Mouse (Mus musculus) gastrocnemius, postnatal 25 days (tissue): ENCODE data around the gene D430042O09Rik. TPM values are rescaled to one million over a fixed set of nuclear protein-coding genes. Genes with fewer than 3 reads are reported as not detected.

ENCODE experiments used
- DNase-seq: peaks from one replicate; pipeline ENCODE4 v3.0.0; 2022
- total RNA-seq, 2 experiments: library from RNA; stranded (reverse); gene quantifications; 1 replicate in 1 of 2; 2 replicates in 1 of 2; pipeline ENCODE4 v1.2.3; 2021

Gene D430042O09Rik
- total RNA-seq, 2 experiments from 2014 or later = 4.7 to 9.0 TPM

- no peak for DNase-seq
Measured at GRCm38 (mm10) chr7:125740521-125740920, 32.8 kb downstream of the D430042O09Rik start.

DNA sequence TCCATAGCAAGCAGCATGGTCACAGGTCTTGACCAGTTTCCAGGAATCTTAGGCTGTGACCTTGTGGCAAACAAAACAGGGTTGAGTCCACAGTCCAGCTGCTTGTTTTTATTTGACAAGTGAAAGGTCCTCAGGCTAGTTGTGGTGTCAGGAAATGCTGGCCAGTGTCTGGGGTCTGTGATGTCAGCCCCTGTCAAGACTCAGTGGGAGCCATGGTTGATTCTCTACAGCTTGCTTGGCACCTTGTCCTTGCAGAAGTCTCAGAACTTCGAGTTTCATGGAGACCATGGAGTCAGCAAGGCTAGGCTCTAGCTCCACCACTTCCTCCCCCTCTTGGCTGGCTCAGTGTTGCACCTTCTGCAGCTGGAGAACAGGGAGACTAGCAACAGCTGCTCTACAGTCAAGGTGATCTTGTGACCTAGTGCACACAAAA, 33.6 kb downstream of the D430042O09Rik start:
- DNase-seq = no peak

DNA sequence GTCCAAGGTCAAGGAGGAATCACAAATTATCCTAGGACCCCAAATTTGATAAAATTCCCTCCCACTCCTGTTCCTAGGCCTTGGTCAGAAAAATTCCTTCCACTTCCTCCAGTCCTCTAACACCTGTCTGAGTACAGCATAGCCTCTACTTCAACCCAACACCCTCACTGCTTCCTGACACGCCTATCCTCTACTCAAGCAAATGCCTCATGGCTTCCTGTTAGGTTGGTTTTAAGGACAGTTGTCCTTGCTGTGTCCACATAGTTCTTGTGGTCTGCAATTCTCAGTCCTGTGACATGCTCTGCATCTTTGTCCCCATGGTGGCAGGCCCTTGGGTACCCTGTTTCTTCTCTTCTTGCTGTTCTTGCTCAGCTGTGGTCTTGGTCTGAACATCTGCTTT, 37.1 kb downstream of the D430042O09Rik start:
- DNase-seq = no peak

DNA sequence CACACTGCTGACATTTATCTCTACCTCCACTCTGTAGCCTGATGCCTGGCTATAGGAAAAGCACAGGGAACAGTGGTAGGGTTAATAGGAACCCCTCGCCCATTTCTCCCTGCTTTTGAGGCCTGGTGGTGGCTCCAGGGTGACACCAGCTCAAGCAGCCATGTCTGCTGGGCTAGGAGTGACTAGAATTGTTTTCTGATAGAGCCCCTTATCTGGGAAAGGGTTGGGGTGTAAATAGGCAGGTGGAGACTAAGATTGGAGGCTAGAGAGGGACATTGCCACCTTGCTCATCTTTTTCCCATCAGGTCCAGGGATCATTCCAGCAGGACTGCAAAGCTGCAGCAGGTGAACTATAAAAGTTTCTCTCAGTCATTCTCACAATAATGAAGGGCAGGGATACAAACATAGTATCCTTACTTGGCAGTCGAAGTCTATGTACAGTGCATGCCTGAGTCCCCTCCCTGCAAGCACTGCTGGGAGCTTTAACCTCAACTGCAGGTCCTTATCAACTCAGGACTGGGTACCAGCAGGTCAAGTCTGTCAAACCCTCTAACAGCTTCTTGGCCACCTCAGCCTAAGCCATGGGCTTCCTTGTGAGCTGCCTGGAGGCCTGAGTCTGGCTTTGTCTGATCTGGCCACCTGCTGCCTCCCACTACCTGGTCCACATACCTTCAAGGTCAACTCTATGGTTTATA, 39.1 kb downstream of the D430042O09Rik start:
- DNase-seq = no peak

GRCm38 (mm10) chr7:125747316-125747690, 39.6 kb downstream of the D430042O09Rik start:
- no peak for DNase-seq

DNA sequence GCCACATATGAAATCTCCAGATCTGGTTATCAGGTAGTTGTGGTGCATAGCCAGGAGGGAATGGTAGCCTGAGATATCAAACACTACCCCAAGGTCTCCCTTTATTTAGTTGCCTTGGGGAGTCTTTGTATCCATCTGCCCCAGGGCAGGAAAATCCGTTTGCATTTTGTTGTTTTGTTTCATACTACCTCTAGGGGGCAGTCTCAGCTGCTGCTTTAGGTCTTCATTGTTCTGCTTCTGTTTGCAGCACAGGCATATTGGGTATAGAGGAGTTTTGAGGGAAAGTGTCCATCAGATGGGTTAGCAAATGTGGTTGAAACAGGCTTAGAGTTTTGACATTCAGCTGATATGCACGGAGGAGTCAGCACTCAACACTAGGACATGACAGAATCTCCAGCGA, 40.5 kb downstream of the D430042O09Rik start:
- no peak for DNase-seq

- no peak for DNase-seq
Measured at GRCm38 (mm10) chr7:125752699-125753325, 45.1 kb downstream of the D430042O09Rik start.

GRCm38 (mm10) chr7:125753326-125753715, 45.6 kb downstream of the D430042O09Rik start:
- DNase-seq = no peak

- DNase-seq = no peak
Measured at GRCm38 (mm10) chr7:125756806-125757205, 49.1 kb downstream of the D430042O09Rik start.

DNA sequence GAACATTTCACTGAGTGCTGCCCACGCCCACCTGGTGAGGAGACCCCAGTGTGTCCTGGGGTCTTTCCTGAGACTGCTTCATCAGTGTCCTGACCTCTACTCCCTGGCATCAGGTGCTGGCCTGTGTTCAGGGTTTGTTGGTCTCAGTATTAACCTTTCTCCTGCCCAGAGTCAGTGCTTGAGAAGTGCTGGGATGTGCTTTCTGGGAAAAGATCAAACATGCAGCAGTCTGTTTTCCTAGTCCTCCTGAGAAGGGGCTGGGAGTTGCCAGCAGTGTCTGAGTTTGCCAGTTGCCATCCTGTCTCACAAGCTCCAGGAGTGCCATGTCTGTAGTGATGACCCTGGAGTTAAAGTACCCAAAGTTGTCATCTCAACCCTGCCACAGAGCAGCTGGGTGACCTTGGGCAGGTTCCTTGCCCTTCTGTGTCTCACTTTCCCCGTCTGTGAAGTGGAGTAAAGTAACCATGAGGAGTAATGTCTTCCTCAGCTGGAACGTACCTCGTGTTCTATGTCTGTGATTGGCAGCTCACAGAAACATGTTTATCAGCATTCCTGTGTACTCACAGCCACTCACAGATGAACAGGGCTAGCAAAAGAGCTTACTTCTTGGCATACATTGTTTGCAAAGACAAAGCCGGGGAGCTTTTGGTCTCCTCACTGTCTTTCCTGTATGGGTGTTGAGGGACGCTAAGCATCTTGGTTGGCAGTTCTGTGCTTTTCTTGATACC, 50.4 kb downstream of the D430042O09Rik start:
- DNase-seq = no peak

DNA sequence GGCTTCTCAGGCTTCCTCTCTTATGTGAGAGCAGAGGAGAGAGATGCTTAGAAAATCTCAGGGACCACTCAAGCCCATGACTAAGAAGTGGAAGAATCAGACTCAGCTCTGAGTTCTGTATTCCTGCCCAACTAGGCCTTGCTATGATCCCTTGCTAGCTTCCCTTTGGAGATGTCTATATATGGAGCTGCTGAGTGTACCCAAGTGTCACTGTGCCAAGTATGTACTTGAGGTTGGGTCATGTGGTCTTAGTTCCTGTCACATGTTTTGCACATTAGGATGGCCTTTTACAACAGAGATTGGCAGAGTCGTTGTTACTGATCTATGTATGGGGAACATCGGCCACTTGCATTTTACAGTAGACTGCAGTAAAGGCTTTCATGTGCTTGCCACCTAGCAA, 54.6 kb downstream of the D430042O09Rik start:
- DNase-seq = no peak

- DNase-seq = no peak
Measured at GRCm38 (mm10) chr7:125762883-125763830, 55.5 kb downstream of the D430042O09Rik start.

- no peak for DNase-seq
Measured at GRCm38 (mm10) chr7:125764373-125764772, 56.7 kb downstream of the D430042O09Rik start.

DNA sequence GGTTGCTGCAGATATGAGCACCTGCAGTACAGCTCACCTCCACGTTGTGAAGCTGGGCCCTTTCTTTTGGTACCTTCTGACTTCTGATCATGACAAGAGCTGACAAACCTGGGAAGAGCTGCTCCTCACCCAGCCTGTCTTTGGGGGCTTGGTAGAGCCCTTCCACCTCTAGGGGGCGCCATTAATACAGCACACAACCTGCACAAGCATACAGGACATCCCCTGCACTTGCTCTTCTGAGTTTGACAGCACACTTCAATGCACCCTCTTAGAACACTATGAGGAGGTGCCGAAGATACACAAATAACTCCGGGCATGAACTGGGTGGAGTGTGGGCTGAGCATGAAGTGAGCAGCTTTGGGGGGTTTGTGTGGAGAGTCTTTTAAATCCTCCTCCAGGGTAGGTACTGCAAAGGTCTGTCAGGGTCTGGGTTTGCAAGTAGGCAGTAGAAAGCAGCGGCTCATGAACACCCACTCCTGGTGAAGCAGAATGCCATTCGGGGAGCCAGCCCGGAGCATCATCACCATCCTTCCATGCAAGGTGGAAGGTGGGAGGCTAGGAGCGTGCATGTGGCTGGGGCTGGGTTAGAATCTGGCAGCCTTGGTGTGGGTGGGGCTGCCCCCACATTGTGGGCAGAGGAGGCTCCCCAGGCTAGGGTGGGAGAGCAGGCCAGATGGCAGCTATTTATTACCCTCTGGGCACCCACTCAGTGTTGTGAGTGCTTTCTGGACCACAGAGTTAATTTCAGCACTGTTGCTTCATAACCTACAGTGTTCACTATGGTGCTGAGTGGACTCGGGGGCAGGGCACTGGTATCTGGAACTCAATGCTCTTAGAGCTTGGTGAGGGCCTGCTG, 59.5 kb downstream of the D430042O09Rik start:
- DNase-seq = no peak

GRCm38 (mm10) chr7:125772961-125773571, 65.4 kb downstream of the D430042O09Rik start:
- DNase-seq = no peak

- no peak for DNase-seq
Measured at GRCm38 (mm10) chr7:125783206-125783605, 75.5 kb downstream of the D430042O09Rik start.

DNA sequence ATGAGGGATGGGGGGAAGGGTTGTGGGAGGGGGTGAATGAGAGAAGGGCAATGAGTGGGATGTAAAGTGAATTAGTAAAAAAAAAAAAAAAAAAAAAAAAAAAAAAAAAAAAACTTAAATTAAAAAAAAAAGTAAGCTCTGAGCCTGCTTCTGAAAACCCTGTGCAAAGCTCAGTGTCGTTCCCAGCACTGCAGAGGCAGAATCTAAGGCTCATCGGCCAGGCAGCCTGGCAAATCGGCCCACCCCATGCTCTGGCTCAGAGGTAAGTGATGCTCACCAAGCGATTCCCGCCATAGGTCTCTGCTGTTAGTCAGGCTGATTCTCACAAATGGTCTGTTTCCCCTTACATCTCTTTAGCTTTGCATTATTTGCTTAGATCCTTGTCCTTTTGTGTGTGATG, 78.4 kb downstream of the D430042O09Rik start:
- no peak for DNase-seq

GRCm38 (mm10) chr7:125787046-125787445, 79.4 kb downstream of the D430042O09Rik start:
- no peak for DNase-seq

DNA sequence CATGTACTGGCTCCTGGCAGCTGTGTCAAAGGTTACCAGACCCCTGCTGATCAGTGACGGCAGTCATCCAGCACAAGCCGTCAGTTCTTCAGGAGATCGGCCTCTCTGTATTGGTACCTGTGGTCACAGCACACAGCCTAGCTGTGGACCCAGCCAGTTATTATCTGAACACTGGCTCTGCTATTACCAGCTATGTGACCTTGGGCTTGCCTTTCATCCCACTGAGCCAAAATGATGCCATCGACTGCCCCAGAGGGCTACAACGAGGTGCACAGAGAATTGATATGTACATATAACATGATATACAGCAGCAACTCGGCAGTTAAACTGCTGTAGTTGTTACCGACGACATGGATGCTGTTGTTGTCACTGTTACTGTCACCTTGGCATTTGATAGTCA, 82.4 kb downstream of the D430042O09Rik start:
- DNase-seq = no peak

- DNase-seq = no peak
Measured at GRCm38 (mm10) chr7:125806571-125806970, 98.9 kb downstream of the D430042O09Rik start.

DNA sequence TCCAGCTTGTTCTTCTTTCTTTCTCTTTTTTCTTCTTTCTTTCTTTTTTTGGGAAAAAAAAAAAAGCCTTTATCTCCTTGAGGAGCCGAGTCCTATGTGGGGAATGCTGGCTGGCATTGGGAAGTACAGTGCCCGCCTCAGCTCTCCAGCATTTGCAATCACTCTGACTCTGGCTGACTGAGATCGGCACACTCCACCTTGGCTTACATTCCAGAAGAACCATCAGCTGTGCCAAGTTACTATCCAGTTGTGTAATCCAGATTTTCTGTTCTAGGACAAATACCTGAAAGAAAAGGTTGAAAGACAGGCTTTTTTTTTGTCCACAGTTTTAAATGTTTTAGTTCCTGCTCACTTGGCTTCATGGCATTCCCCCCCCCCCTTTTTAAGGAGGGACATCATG, 100.5 kb downstream of the D430042O09Rik start:
- no peak for DNase-seq
